Mouse (Mus musculus): ENCODE results near the gene Poc1b.

DNA sequence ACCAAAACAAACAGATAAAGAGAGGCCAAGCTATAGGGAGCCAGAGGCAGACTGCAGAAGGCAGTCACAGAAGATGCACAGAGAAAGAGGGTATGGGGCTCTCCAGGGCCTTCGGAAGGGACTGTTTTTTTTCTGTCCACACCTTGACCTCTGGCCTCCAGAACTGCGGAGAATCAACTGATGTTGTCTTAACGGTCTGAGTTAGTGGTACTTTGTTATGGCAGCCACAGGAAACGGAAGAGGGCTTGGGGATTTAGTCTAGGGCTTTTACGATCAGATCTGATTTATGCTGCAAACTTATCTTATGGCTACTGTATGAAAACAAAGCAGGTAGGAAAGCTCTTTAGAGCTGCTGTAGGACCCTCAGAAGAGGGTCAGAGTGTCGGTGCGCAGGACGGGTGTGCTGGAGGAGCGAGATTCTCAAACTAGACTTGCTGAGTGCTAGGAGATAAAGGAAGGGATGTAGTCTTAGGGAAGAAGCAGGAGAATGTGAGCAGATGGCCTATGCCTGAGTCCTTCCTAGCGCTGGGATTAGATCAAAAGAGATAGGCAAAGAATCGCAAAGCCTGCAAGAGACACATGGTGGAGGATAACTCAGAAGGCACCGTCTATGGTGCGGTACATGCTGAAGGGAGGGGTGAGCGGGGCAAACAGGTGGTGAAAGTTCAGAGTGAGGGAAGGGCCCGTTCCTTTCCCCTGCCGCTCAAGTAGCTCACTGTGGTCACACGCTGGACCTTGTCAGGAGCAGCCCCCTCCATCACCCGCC lies 8.8 kb downstream of the Poc1b start:
- TF ChIP-seq E2F4 (IDR thresholded peaks at IDR 0.05; ENCODE audit: insufficient read depth), result no peak
- TF ChIP-seq POLR2A (IDR thresholded peaks at IDR 0.05; ENCODE audit: insufficient read length, low read depth), result no peak
- no peak for TF ChIP-seq USF1 (IDR thresholded peaks at IDR 0.05; ENCODE audit: low read depth)
- no peak for TF ChIP-seq TCF12 (IDR thresholded peaks at IDR 0.05; ENCODE audit: insufficient read depth, poor library complexity, severe bottlenecking)
- no peak for TF ChIP-seq MAX (IDR thresholded peaks at IDR 0.05; ENCODE audit: low read depth)
- no peak for TF ChIP-seq POLR2AphosphoS2 (IDR thresholded peaks at IDR 0.05; ENCODE audit: insufficient read length, low read depth)
- no peak for TF ChIP-seq TCF3 (IDR thresholded peaks at IDR 0.05; ENCODE audit: insufficient read length, low read depth)
- TF ChIP-seq MYOG (IDR thresholded peaks at IDR 0.05; ENCODE audit: control insufficient read depth in 1 of 3, insufficient read depth in 1 of 3, insufficient read length in 2 of 3, low read depth in 2 of 3), result no peak
- TF ChIP-seq REST (IDR thresholded peaks at IDR 0.05; ENCODE audit: insufficient read depth, insufficient read length), result no peak

All from myocyte (in vitro differentiated cells).